Mouse (Mus musculus) heart, postnatal 0 days (tissue): ENCODE results near the gene Cx3cr1.

Experiments
- CTCF ChIP-seq: IDR thresholded peaks from 2 replicates; pipeline ENCODE4 v1.5.1; 2016; ENCODE audit warnings: antibody characterized with exemption, control low read depth, low read depth
- EP300 ChIP-seq: IDR thresholded peaks from 2 replicates; pipeline ENCODE4 v1.6.1; 2016; ENCODE audit warnings: antibody characterized with exemption, low read depth

- TF ChIP-seq CTCF (no peak), EP300 (no peak)
These were observed 75.5 kb downstream of the Cx3cr1 start for GRCm38 (mm10) chr9:119994207-119994606.
